Mouse (Mus musculus): ENCODE measurements around the gene Dlgap5.
"Not testable (repeated sequence)": the region's sequence is repeated elsewhere in the genome, so short reads cannot be mapped to it uniquely, and the experiment has no call there.

Gene Dlgap5

GRCm38 (mm10) chr14:47417775-47418665 lies at the start of gene Dlgap5:
TSS of gene Dlgap5 (minus strand) at chr14:47418407.
- DNase-seq (ENCODE audit: extremely low spot score, low read depth, low spot score), result peak; percentile 86

DNA sequence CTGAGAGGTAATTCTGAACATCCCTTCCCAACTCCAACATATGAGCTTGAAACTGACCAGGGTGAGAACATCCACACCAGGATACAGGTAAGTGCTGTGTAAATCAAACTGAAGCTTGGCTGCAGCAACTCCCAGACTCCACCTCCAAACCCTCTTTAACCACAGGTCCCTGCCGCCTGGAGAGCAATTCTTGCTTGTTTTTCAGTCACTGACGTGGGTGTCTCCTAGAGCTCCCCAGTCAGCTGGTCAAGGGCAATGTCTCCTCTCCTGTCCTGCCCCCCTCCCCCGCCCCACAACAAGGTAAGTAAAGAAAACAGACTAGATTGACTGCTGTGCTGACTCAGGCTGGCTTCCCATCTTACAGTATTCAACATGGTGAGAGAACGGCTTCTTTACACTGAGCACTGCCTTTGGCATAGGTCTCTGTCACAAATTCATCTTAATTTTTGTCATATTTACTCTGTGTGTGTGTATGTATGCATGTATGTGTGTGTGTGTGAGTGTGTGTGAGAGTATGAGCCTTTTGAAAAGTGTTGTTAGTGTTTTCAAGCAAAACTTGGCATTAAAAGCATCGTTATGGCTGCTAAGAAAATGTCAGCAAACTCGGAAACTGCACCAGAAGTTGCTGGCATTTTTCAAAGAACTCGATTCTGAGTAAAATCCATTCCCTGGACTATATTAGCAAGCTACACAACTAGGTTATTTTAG lies 47.4 kb upstream of the Dlgap5 start:
- DNase-seq (ENCODE audit: extremely low spot score, low read depth, low spot score), result no peak

GRCm38 (mm10) chr14:47464426-47464825 lies 46.2 kb upstream of the Dlgap5 start:
- no peak for DNase-seq (ENCODE audit: extremely low spot score, low read depth, low spot score)

DNA sequence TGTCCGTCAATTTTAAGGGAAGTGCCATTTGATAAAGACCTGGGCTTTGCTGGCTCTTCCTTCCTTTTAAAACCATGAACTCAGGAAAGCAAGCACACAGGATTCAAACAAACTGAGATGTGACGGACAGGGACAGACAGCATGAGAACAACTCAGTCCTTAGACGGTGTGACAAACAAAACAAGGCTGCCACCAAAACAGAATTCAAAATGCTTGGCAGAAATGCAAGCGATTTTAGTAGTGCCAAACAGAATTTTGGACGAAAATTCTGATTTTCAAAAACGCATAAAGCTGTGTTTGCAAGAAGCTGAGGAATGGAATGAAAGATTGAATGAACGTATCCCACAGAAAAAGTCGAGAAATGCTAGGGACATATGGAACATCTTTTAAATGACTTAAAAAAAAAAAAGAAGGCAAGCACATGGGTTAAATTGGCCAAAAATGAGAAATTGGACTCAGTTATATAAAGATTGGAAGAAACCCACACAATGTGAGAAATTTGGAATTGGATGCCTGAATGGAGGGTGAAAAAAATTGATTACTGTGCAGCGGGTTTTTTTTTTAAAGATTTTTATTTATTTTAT lies 44.8 kb upstream of the Dlgap5 start:
- DNase-seq (ENCODE audit: extremely low spot score, low read depth, low spot score), result no peak

GRCm38 (mm10) chr14:47462453-47462852 lies 44.2 kb upstream of the Dlgap5 start:
- DNase-seq (ENCODE audit: extremely low spot score, low read depth, low spot score), result no peak

GRCm38 (mm10) chr14:47461997-47462396 lies 43.8 kb upstream of the Dlgap5 start:
- DNase-seq (ENCODE audit: extremely low spot score, low read depth, low spot score), result no peak

DNA sequence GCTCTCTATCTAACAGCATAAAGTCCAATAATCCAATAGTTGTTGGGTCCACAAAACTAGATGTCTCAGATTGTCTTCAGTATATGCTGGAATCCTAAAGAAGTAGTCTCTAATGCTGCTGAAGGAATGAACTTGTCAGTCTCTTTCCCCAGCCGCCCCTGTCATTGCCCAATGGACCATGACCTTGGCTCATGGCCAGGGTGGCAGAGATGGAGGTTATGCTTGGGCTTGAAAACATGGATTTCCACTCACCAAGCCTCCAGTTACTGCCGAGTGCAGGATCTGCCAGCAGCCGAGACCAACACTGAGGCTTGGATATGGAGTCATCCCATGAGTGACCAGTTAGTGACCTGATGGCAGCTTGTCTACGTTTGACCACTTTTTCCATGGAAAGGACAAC lies 41.3 kb upstream of the Dlgap5 start:
- no peak for DNase-seq (ENCODE audit: extremely low spot score, low read depth, low spot score)

GRCm38 (mm10) chr14:47450121-47450520 lies 31.9 kb upstream of the Dlgap5 start, which contains the start of gene Fbxo34:
TSS of gene Fbxo34 (plus strand) at chr14:47450421.
- DNase-seq (ENCODE audit: extremely low spot score, low read depth, low spot score), result not testable (repeated sequence)

DNA sequence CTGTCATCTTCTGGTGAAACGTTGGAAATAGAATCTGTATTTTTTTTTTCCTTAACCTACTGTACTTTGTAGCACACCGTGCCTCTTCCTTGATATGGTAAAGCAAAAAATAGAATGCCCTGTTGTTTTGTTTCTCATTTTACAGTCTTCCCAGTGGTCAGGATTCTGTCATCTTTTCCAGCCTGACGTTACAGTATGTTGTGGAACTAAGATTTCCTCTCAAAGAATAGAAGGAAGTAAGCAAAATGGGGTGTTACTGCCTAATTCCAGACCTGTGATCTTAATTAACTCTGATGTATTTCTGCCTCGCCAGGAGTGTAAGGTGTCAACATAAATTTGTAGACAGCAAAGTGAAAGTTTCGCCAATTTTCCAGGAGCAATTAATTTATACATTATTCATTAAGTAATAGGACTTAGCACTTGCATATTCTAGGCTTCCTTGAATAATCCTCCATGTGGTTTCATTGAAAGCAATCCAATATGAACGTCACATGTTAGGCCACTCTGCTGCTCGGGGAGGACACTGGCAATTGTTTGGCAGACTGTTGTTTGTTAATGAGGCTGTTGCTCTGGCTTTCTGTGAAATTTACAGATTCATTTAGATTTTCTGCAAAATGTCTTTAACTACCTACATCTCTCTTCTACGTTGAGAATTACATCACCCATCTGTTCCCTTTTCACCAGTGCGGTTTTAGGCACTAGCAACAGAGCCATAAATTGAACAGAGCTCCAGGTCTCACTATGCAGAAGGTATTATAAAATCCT lies 27.3 kb upstream of the Dlgap5 start:
- no peak for DNase-seq (ENCODE audit: extremely low spot score, low read depth, low spot score)

GRCm38 (mm10) chr14:47444907-47445306 lies 26.7 kb upstream of the Dlgap5 start:
- DNase-seq (ENCODE audit: extremely low spot score, low read depth, low spot score), result no peak

GRCm38 (mm10) chr14:47438947-47439346 lies 20.7 kb upstream of the Dlgap5 start:
- DNase-seq (ENCODE audit: extremely low spot score, low read depth, low spot score), result no peak

GRCm38 (mm10) chr14:47432987-47433386 lies 14.8 kb upstream of the Dlgap5 start:
- DNase-seq (ENCODE audit: extremely low spot score, low read depth, low spot score), result no peak

DNA sequence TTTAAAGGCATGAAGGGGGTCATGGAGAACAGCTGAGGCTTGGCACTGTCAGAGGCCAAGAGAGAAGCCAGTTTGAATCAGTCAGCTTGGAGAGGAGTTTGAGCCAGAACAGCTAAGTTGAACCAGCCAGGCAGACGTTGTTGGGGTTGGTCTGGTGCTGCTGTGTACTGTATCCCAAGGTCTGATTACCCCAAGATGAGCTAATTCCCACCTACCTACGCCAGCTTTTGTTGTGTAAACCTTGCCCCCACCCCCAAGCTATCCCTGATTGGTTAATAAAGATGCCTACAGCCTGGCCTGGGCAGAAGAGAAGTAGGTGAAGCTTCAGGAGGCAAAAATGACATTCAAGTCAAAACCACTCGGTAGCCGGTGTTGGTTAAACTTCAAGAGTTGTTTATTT lies 4.3 kb upstream of the Dlgap5 start:
- no peak for DNase-seq (ENCODE audit: extremely low spot score, low read depth, low spot score)

DNA sequence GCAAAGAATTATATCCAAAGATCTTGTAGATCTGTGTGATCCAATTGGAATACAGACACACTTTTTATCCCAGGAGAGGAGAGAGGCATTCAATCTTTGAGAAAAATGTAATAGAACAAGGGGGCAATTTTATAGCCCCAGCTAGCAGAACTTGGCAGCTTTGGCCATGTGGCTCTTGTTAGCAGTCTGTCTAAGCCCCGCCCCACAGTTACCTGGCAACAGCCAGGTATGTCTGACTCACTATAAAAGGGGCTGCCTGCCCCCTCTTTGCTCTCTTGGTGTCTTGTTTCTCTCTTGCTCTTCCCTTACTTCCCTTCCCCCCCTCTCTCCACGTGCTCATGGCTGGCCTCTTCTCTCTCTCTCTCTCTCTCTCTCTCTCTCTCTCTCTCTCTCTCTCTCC lies 3.4 kb upstream of the Dlgap5 start:
- no peak for DNase-seq (ENCODE audit: extremely low spot score, low read depth, low spot score)

GRCm38 (mm10) chr14:47419723-47420276 lies 1.6 kb upstream of the Dlgap5 start:
- no peak for DNase-seq (ENCODE audit: extremely low spot score, low read depth, low spot score)

- DNase-seq (ENCODE audit: extremely low spot score, low read depth, low spot score), result no peak
Measured at GRCm38 (mm10) chr14:47419034-47419625, 923 bp upstream of the Dlgap5 start.

DNA sequence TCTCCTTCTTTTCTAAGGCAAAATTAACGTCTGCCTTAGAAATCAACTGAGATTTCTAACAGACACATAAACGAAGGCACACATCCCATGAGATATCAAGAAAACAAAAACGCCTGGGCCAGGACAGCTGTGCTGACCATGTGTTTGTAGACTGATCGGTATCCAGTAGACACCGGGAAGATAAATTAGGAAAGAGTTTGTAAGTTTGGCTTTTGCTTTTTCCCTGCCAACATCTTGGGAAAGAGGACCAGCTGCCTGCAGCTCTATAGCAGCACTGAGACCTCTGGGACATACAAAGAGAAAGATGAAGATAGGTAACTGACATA lies 422 bp upstream of the Dlgap5 start:
- no peak for DNase-seq (ENCODE audit: extremely low spot score, low read depth, low spot score)

GRCm38 (mm10) chr14:47417346-47417745 lies 861 bp downstream of the Dlgap5 start:
- no peak for DNase-seq (ENCODE audit: extremely low spot score, low read depth, low spot score)

GRCm38 (mm10) chr14:47406000-47406399 lies 12.2 kb downstream of the Dlgap5 start:
- DNase-seq (ENCODE audit: extremely low spot score, low read depth, low spot score), result no peak

- DNase-seq (ENCODE audit: extremely low spot score, low read depth, low spot score), result no peak
Measured at GRCm38 (mm10) chr14:47402735-47403134, 15.5 kb downstream of the Dlgap5 start.

All from hindlimb bud, embryonic 11.5 days (tissue).